Mouse (Mus musculus) CH12.LX (cell line): ENCODE data around the gene Kcnj9. TPM values are rescaled to one million over a fixed set of nuclear protein-coding genes. Genes with fewer than 3 reads are reported as not detected.

Source experiments
- DNase-seq: peaks from one replicate; pipeline ENCODE4 v3.0.0-alpha.2; 2013; ENCODE audit errors: extremely low read depth
- H3K27ac ChIP-seq: 2 replicates; pipeline ENCODE4 v1.5.1; 2012; ENCODE audit warnings: low read depth, mild to moderate bottlenecking, control low read depth, moderate library complexity; ENCODE audit not compliant: insufficient read depth
- H3K27me3 ChIP-seq: replicated peaks from 2 replicates; pipeline ENCODE3; 2012; ENCODE audit warnings: inconsistent platforms
- H3K36me3 ChIP-seq, 2 experiments: replicated peaks in 1 of 2; 2 replicates each; pipeline versions ENCODE3 to v1.6.1; 2012; ENCODE audit warnings: inconsistent platforms in 1 of 2, low read length in 1 of 2, mild to moderate bottlenecking in 1 of 2, mixed read lengths in 1 of 2, moderate library complexity in 1 of 2; ENCODE audit not compliant: control insufficient read depth in 1 of 2, insufficient read depth in 1 of 2
- H3K4me1 ChIP-seq, 2 experiments: 2 replicates each; pipeline ENCODE4 v1.6.1; 2012; ENCODE audit warnings: inconsistent platforms in 1 of 2, moderate library complexity in 1 of 2; ENCODE audit not compliant: insufficient read depth in 2 of 2, control insufficient read depth in 1 of 2
- H3K4me2 ChIP-seq: 2 replicates; pipeline ENCODE4 v1.6.1; 2012; ENCODE audit warnings: low read depth, mild to moderate bottlenecking, control low read depth; ENCODE audit not compliant: poor library complexity, insufficient read depth, severe bottlenecking
- H3K4me3 ChIP-seq, 3 experiments: fragments of 150-350 bp in 1 of 3; sonication (generic) in 1 of 3; replicated peaks in 1 of 3; 2 replicates each; pipeline versions ENCODE3 to v1.5.1; 2011 to 2012; ENCODE audit warnings: low read depth in 2 of 3, low read length in 2 of 3, mild to moderate bottlenecking in 2 of 3, moderate library complexity in 2 of 3, control low read depth in 1 of 3, improper control_type of control experiment in 1 of 3, inconsistent platforms in 1 of 3, mixed read lengths in 1 of 3; ENCODE audit not compliant: poor library complexity in 1 of 3
- H3K79me2 ChIP-seq: replicated peaks from 2 replicates; pipeline ENCODE4 v1.6.1; 2012; ENCODE audit warnings: mild to moderate bottlenecking, moderate library complexity; ENCODE audit not compliant: control insufficient read depth, poor library complexity, insufficient read depth, severe bottlenecking; ENCODE audit errors: extremely low read depth
- H3K9ac ChIP-seq: 2 replicates; pipeline ENCODE4 v1.6.1; 2012; ENCODE audit warnings: low read depth, mild to moderate bottlenecking, control low read depth, moderate library complexity; ENCODE audit not compliant: insufficient read depth
- H3K9me3 ChIP-seq: replicated peaks from 2 replicates; pipeline ENCODE3; 2012; ENCODE audit warnings: low read length, inconsistent platforms, mixed read lengths
- BHLHE40 ChIP-seq: IDR thresholded peaks from 2 replicates; pipeline ENCODE4 v1.6.1; 2011; ENCODE audit warnings: mild to moderate bottlenecking, low read depth, low read length, improper control_type of control experiment
- CHD1 ChIP-seq: IDR thresholded peaks from 2 replicates; pipeline ENCODE4 v1.6.1; 2012; ENCODE audit warnings: low read depth, low read length, improper control_type of control experiment, inconsistent platforms
- CHD2 ChIP-seq: IDR thresholded peaks from 2 replicates; pipeline ENCODE4 v1.6.1; 2011; ENCODE audit warnings: low read length, improper control_type of control experiment
- E2F4 ChIP-seq: IDR thresholded peaks from 2 replicates; pipeline ENCODE4 v1.6.1; 2011; ENCODE audit warnings: low read depth, low read length, improper control_type of control experiment; ENCODE audit not compliant: insufficient replicate concordance
- EP300 ChIP-seq: IDR thresholded peaks from 2 replicates; pipeline ENCODE4 v1.6.1; 2011; ENCODE audit warnings: low read length, improper control_type of control experiment
- ETS1 ChIP-seq: conservative IDR thresholded peaks from 2 replicates; pipeline ENCODE4 v1.6.1; 2012; ENCODE audit warnings: low read depth, mild to moderate bottlenecking, inconsistent platforms, low read length, improper control_type of control experiment, moderate library complexity
- GABPA ChIP-seq: IDR thresholded peaks from 2 replicates; pipeline ENCODE4 v1.6.1; 2012; ENCODE audit warnings: low read depth, low read length, improper control_type of control experiment, inconsistent platforms; ENCODE audit not compliant: insufficient replicate concordance
- HCFC1 ChIP-seq: IDR thresholded peaks from 2 replicates; pipeline ENCODE4 v1.6.1; 2012; ENCODE audit warnings: low read depth, mild to moderate bottlenecking, inconsistent platforms, low read length, improper control_type of control experiment
- JUN ChIP-seq: IDR thresholded peaks from 2 replicates; pipeline ENCODE4 v1.6.1; 2011; ENCODE audit warnings: low read depth, mild to moderate bottlenecking, low read length, improper control_type of control experiment, moderate library complexity; ENCODE audit not compliant: insufficient read depth
- MAFK ChIP-seq: IDR thresholded peaks from 2 replicates; pipeline ENCODE4 v1.6.1; 2011; ENCODE audit warnings: low read length, improper control_type of control experiment; ENCODE audit not compliant: insufficient replicate concordance
- MAZ ChIP-seq: IDR thresholded peaks from 2 replicates; pipeline ENCODE4 v1.6.1; 2012; ENCODE audit warnings: low read depth, mild to moderate bottlenecking, inconsistent platforms, low read length, improper control_type of control experiment, moderate library complexity
- MEF2A ChIP-seq: IDR thresholded peaks from 2 replicates; pipeline ENCODE4 v1.6.1; 2014; ENCODE audit warnings: low read depth, mild to moderate bottlenecking, inconsistent platforms, low read length, improper control_type of control experiment, borderline replicate concordance
- MXI1 ChIP-seq: IDR thresholded peaks from 2 replicates; pipeline ENCODE4 v1.6.1; 2011; ENCODE audit warnings: mild to moderate bottlenecking, low read depth, low read length, improper control_type of control experiment
- MYC ChIP-seq: IDR thresholded peaks from 2 replicates; pipeline ENCODE4 v1.6.1; 2011; ENCODE audit warnings: low read depth, mild to moderate bottlenecking, improper control_type of control experiment, low read length
- NELFE ChIP-seq: IDR thresholded peaks from 2 replicates; pipeline ENCODE4 v1.6.1; 2011; ENCODE audit warnings: low read depth, low read length, improper control_type of control experiment
- PAX5 ChIP-seq: IDR thresholded peaks from 2 replicates; pipeline ENCODE4 v1.6.1; 2012; ENCODE audit warnings: low read length, inconsistent platforms, mixed read lengths
- RAD21 ChIP-seq: IDR thresholded peaks from 2 replicates; pipeline ENCODE4 v1.6.1; 2011; ENCODE audit warnings: low read depth, mild to moderate bottlenecking, low read length, improper control_type of control experiment, moderate library complexity
- RCOR1 ChIP-seq: conservative IDR thresholded peaks from 2 replicates; pipeline ENCODE4 v1.6.1; 2012; ENCODE audit warnings: low read depth, mild to moderate bottlenecking, inconsistent platforms, low read length, improper control_type of control experiment
- SMC3 ChIP-seq: IDR thresholded peaks from 2 replicates; pipeline ENCODE4 v1.6.1; 2011; ENCODE audit warnings: low read depth, low read length, improper control_type of control experiment
- TCF12 ChIP-seq: IDR thresholded peaks from 2 replicates; pipeline ENCODE4 v1.6.1; 2014; ENCODE audit warnings: low read depth, mild to moderate bottlenecking, inconsistent platforms, low read length, improper control_type of control experiment
- UBTF ChIP-seq: IDR thresholded peaks from 2 replicates; pipeline ENCODE4 v1.6.1; 2012; ENCODE audit warnings: low read depth, mild to moderate bottlenecking, inconsistent platforms, low read length, improper control_type of control experiment, moderate library complexity
- USF1 ChIP-seq: IDR thresholded peaks from 2 replicates; pipeline ENCODE4 v1.6.1; 2014; ENCODE audit warnings: low read depth, mild to moderate bottlenecking, inconsistent platforms, low read length, improper control_type of control experiment
- ZC3H11A ChIP-seq: IDR thresholded peaks from 2 replicates; pipeline ENCODE4 v1.6.1; 2012; ENCODE audit warnings: low read depth, mild to moderate bottlenecking, inconsistent platforms, low read length, improper control_type of control experiment
- ZKSCAN1 ChIP-seq: IDR thresholded peaks from 2 replicates; pipeline ENCODE4 v1.6.1; 2012; ENCODE audit warnings: low read depth, inconsistent platforms, low read length, improper control_type of control experiment, borderline replicate concordance
- ZMIZ1 ChIP-seq: IDR thresholded peaks from 2 replicates; pipeline ENCODE4 v1.6.1; 2012; ENCODE audit warnings: low read depth, mild to moderate bottlenecking, inconsistent platforms, low read length, improper control_type of control experiment
- ZNF384 ChIP-seq: IDR thresholded peaks from 2 replicates; pipeline ENCODE4 v1.6.1; 2012; ENCODE audit warnings: low read depth, low read length, improper control_type of control experiment, inconsistent platforms
- dilution Hi-C: fragments of 300-500 bp; cut with MboI; formaldehyde crosslinking; loops from 2 replicates; pipeline ENCODE4 v1.14.3; 2020; ENCODE audit warnings: low sequenced_read_pairs; ENCODE audit not compliant: extremely low pct_unique_long_range_greater_than_20kb, extremely low pct_ligation_motif_present
- in situ Hi-C: fragments of 300-500 bp; cut with MboI; formaldehyde crosslinking; loops from 3 replicates; pipeline ENCODE4 v1.14.3; 2019; ENCODE audit warnings: low sequenced_read_pairs, low pct_ligation_motif_present, low pct_unique_long_range_greater_than_20kb, mixed read lengths
- polyA plus RNA-seq: library from polyadenylated mRNA; unstranded; fragments of >175 nt; gene quantifications from 2 replicates; pipeline ENCODE4 v1.2.1, GENCODE M21; 2012; ENCODE audit warnings: low read depth; ENCODE audit not compliant: insufficient read length
- total RNA-seq, 2 experiments: library from RNA; depleted of rRNA; stranded (reverse); fragments of 300-350 nt in 1 of 2; fragments of >200 nt in 1 of 2; gene quantifications; 2 replicates each; pipeline ENCODE4 v1.2.3; 2012 to 2014

Kcnj9 gene
- total and polyA plus RNA-seq, 3 experiments: 0.04 to 0.10 TPM; not detected in 1

DNA sequence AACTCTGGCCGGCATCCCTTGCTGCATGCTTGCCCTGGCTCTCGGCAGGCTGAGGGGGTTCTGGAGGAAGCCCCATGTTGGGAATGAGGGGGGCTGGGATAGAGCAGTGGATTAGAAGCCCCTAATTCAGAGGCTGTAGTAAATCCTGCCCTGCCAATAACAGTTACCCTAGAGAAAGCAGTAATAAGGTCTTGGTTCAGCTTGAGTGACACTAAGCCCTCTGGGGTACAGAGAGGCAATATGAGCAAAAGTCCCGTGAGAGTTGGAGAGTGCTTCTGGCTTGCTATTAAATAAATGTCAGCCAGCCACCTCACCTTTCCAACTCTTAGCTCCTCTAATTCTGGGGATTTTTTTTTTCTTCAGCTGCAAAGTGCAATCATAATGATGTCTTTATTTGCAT is 26.2 kb upstream of the Kcnj9 start:
- in situ Hi-C loops (no loop called here), dilution Hi-C loops (no loop called here)
- Histone ChIP-seq H3K9ac (no peak overlapping the region), H3K79me2 (no peaks in the 10 kb centered on the region), H3K4me3 (no peak overlapping the region), H3K4me1 (peaks cover 4 to 16% of the 10 kb centered on the region in 2 experiments), H3K36me3 (no peaks in the 10 kb centered on the region), H3K27me3 (peaks cover 32% of the 10 kb centered on the region), H3K27ac (no peak overlapping the region), H3K9me3 (no peaks in the 10 kb centered on the region), H3K4me2 (no peak overlapping the region)
- TF ChIP-seq RCOR1: no peak
- TF ChIP-seq MEF2A: no peak
- TF ChIP-seq CHD1: no peak
- TF ChIP-seq HCFC1: no peak
- no peak for TF ChIP-seq RAD21
- no peak for TF ChIP-seq TCF12
- no peak for TF ChIP-seq MYC
- TF ChIP-seq CHD2: no peak
- no peak for TF ChIP-seq MAZ
- TF ChIP-seq UBTF: no peak
- TF ChIP-seq GABPA: no peak
- TF ChIP-seq MAFK: no peak
- no peak for TF ChIP-seq EP300
- TF ChIP-seq ETS1: no peak
- no peak for TF ChIP-seq E2F4
- TF ChIP-seq ZMIZ1: no peak
- TF ChIP-seq ZC3H11A: no peak
- TF ChIP-seq MXI1: no peak
- TF ChIP-seq NELFE: no peak
- no peak for DNase-seq

DNA sequence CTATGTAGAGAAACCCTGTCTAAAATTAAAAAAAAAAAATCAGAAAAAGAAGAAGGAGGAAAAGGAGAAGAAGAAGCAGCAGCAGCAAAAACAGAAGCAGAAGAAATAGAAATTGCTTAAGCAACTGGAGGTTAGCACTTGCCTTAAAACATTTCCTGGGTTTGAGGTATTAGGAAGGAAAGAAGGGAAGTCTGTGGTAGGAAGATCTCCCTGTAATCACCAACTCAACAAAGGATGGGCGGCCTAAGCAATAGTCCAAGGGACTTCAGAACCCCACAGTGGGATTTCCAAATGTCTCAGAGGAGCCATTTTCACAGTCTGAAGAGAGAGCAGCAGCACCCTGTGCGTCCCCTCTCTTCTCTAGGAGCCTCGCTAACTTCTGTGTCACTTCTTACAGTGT is 23.3 kb upstream of the Kcnj9 start:
- dilution Hi-C loops (no loop called here), in situ Hi-C loops (no loop called here)
- H3K79me2 ChIP-seq: no peaks in the 10 kb centered on the region
- H3K9me3 ChIP-seq: no peaks in the 10 kb centered on the region
- no peak for TF ChIP-seq ZNF384
- TF ChIP-seq EP300: no peak
- TF ChIP-seq UBTF: no peak
- no peak for TF ChIP-seq USF1
- TF ChIP-seq BHLHE40: no peak
- no peak for TF ChIP-seq JUN
- no peak for TF ChIP-seq SMC3
- TF ChIP-seq MEF2A: no peak
- TF ChIP-seq CHD2: no peak
- no peak for TF ChIP-seq ZC3H11A
- no peak for TF ChIP-seq RCOR1
- no peak for TF ChIP-seq CHD1
- no peak for TF ChIP-seq NELFE
- no peak for TF ChIP-seq ZKSCAN1
- no peak for TF ChIP-seq MAFK
- TF ChIP-seq PAX5: no peak
- no peak for TF ChIP-seq E2F4
- no peak overlapping the region for H3K4me2 ChIP-seq
- H3K36me3 ChIP-seq: no peaks in the 10 kb centered on the region
- peaks cover 8 to 17% of the 10 kb centered on the region in 2 experiments for H3K4me1 ChIP-seq
- DNase-seq: no peak
- peaks cover 42% of the 10 kb centered on the region for H3K27me3 ChIP-seq
- H3K9ac ChIP-seq: no peak overlapping the region
- H3K27ac ChIP-seq: no peak overlapping the region
- no peak overlapping the region for H3K4me3 ChIP-seq
